Mouse (Mus musculus): Measurements from ENCODE around the gene 3425401B19Rik. TPM values are rescaled to one million over a fixed set of nuclear protein-coding genes. Genes with fewer than 3 reads are reported as not detected.

Gene 3425401B19Rik
- total and polyA plus RNA-seq, 2 experiments from 2014 or later, result not detected

GRCm38 (mm10) chr14:32624811-32625210, 60.3 kb downstream of the 3425401B19Rik start:
- no peak overlapping the region for H3K4me2 ChIP-seq (ENCODE audit: low read depth)
- H3K9me3 ChIP-seq (ENCODE audit: low read length), result no peaks in the 10 kb centered on the region
- H3K4me1 ChIP-seq (ENCODE audit: insufficient read depth), result no peaks in the 10 kb centered on the region
- 95% methylated on average over 7 of the region's 7 CpGs for WGBS
- H3K9ac ChIP-seq, result no peak overlapping the region
- H3K27ac ChIP-seq (ENCODE audit: low read depth, low read length), result no peak overlapping the region
- no peak for TF ChIP-seq CTCF (IDR thresholded peaks at IDR 0.05; ENCODE audit: low read depth)
- ATAC-seq (no peak), DNase-seq (no peak)
- no peaks in the 10 kb centered on the region for H3K36me3 ChIP-seq (ENCODE audit: insufficient read depth)
- H3K27me3 ChIP-seq (ENCODE audit: insufficient read depth, low read length), result no peaks in the 10 kb centered on the region
- no peak overlapping the region for H3K4me3 ChIP-seq (ENCODE audit: low read depth, low read length)

DNA sequence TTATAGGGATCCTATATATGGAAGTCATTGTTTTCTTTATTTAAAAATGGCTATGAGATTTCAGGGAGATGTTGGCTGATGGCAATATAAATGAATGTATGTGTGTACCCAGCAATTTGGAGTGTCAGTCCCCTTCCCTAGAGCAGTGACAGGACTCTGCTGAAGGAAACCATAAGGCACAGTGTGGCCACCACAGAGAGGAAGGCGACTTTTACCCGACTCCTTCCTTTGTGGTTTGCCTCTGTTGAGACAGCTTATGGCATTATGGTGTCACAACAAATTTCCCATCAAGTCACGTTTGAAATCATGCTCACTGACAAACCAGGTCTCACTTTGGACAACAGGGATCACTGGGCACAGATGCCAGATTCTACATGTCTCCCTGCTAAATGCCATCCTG, 60.8 kb downstream of the 3425401B19Rik start:
- WGBS, result 74% methylated on average over 3 of the region's 3 CpGs
- no peaks in the 10 kb centered on the region for H3K36me3 ChIP-seq (ENCODE audit: insufficient read depth)
- no peak for ATAC-seq

DNA sequence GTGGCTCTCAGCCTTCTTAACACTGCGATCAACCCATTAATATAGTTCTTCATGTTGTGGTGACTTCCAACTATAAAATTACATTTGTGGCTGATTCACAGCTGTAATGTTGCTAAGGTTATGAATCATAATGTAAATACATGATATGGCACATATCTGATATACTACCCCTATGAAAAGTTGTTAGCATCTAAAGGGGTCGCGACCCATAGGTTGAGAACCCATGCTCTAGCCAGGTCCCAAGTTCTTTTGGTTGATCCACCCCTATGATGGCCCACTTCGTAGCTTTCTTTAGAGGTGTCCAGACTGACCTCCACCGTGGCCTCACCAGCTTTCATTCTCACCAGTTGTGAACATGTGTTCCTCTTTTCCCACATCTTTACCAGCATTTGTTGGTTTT, 67.8 kb downstream of the 3425401B19Rik start:
- H3K9ac ChIP-seq, result no peak overlapping the region
- H3K4me1 ChIP-seq (ENCODE audit: insufficient read depth), result no peaks in the 10 kb centered on the region
- H3K9me3 ChIP-seq (ENCODE audit: low read length), result no peaks in the 10 kb centered on the region
- H3K27me3 ChIP-seq (ENCODE audit: insufficient read depth, low read length), result no peaks in the 10 kb centered on the region
- H3K27ac ChIP-seq (ENCODE audit: low read depth, low read length), result no peak overlapping the region
- no peak overlapping the region for H3K4me3 ChIP-seq (ENCODE audit: low read depth, low read length)
- WGBS, result 85% methylated on average over 5 of the region's 5 CpGs
- ATAC-seq (no peak), DNase-seq (no peak)
- no peak for TF ChIP-seq CTCF (IDR thresholded peaks at IDR 0.05; ENCODE audit: low read depth)
- H3K36me3 ChIP-seq (ENCODE audit: insufficient read depth), result no peaks in the 10 kb centered on the region
- no peak overlapping the region for H3K4me2 ChIP-seq (ENCODE audit: low read depth)

More for the DNA sequence above, 60.8 kb downstream of the 3425401B19Rik start:
- no peaks in the 10 kb centered on the region for H3K9me3 ChIP-seq (ENCODE audit: low read length)
- H3K4me1 ChIP-seq (ENCODE audit: insufficient read depth), result no peaks in the 10 kb centered on the region
- H3K27ac ChIP-seq (ENCODE audit: low read depth, low read length), result no peak overlapping the region
- no peak overlapping the region for H3K4me2 ChIP-seq (ENCODE audit: low read depth)
- H3K9ac ChIP-seq, result no peak overlapping the region
- DNase-seq, result no peak
- no peak for TF ChIP-seq CTCF (IDR thresholded peaks at IDR 0.05; ENCODE audit: low read depth)
- H3K27me3 ChIP-seq (ENCODE audit: insufficient read depth, low read length), result no peaks in the 10 kb centered on the region
- H3K4me3 ChIP-seq (ENCODE audit: low read depth, low read length), result no peak overlapping the region

DNA sequence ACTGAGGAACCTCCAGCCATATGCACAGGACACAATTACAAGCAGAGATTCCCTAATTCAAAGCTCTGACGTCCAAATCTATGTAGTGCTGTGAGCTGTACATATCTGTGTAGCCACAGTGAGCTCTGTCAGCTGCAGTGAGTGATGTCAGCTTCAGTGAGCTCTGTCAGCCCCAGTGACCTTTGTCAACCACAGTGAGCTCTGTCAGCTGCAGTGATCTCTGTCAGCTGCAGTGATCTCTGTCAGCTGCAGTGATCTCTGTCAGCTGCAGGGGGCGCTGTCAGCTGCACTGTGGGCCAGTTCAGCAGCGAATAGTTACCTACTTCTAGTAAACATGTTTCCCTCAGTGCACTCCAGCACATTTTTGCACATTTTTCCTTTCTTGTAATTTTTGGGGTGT, 75.7 kb downstream of the 3425401B19Rik start:
- DNase-seq (peak; percentile 27), ATAC-seq (peak; percentile 25; the same call in 1 of the 2 replicates)
- Histone ChIP-seq H3K9ac (no peak overlapping the region), H3K36me3 (ENCODE audit: insufficient read depth) (no peaks in the 10 kb centered on the region), H3K4me3 (ENCODE audit: low read depth, low read length) (no peak overlapping the region), H3K4me2 (ENCODE audit: low read depth) (no peak overlapping the region), H3K27ac (ENCODE audit: low read depth, low read length) (no peak overlapping the region), H3K9me3 (ENCODE audit: low read length) (no peaks in the 10 kb centered on the region), H3K27me3 (ENCODE audit: insufficient read depth, low read length) (no peaks in the 10 kb centered on the region), H3K4me1 (ENCODE audit: insufficient read depth) (no peaks in the 10 kb centered on the region)
- TF ChIP-seq CTCF (IDR thresholded peaks at IDR 0.05; ENCODE audit: low read depth), result peak; percentile 75
- WGBS, result 21% methylated on average over 3 of the region's 3 CpGs

Other genes starting within 250 kb of the 3425401B19Rik start
- 2.2 and 2.4 TPM in 2 replicates for gene Slc18a3, start 220.4 kb downstream of the 3425401B19Rik start, total RNA-seq (2014; rRNA removed)
- gene Slc18a3, start 220.4 kb downstream of the 3425401B19Rik start, polyA plus RNA-seq (2015; fragmentation: Nextera tagmentation; extraction: Ambion mirVana), result 3.0 and 4.4 TPM in 2 replicates
- 0.69 and 0.90 TPM in 2 replicates for gene Chat, start 219.3 kb downstream of the 3425401B19Rik start, total RNA-seq (2014; rRNA removed)
- gene Chat, start 219.3 kb downstream of the 3425401B19Rik start, polyA plus RNA-seq (2015; fragmentation: Nextera tagmentation; extraction: Ambion mirVana), result 0.15 and 0.47 TPM in 2 replicates
- gene Ercc6, start 171.8 kb downstream of the 3425401B19Rik start, total RNA-seq (2014; rRNA removed), result 15.2 and 18.0 TPM in 2 replicates
- gene Ercc6, start 171.8 kb downstream of the 3425401B19Rik start, polyA plus RNA-seq (2015; fragmentation: Nextera tagmentation; extraction: Ambion mirVana), result 12.6 and 19.5 TPM in 2 replicates
- 0.05 and 0.23 TPM in 2 replicates for gene Prrxl1, start 85.9 kb downstream of the 3425401B19Rik start, total RNA-seq (2014; rRNA removed)
- 0.10 and 0.13 TPM in 2 replicates for gene Prrxl1, start 85.9 kb downstream of the 3425401B19Rik start, polyA plus RNA-seq (2015; fragmentation: Nextera tagmentation; extraction: Ambion mirVana)
- 0.31 TPM in 1 of 2 replicates, not detected in the other for gene Tmem273, start 100.7 kb upstream of the 3425401B19Rik start, total RNA-seq (2014; rRNA removed)
- 0.13 and 0.28 TPM in 2 replicates for gene Tmem273, start 100.7 kb upstream of the 3425401B19Rik start, polyA plus RNA-seq (2015; fragmentation: Nextera tagmentation; extraction: Ambion mirVana)
- not detected in 2 replicates for gene Fam170b, start 148.7 kb upstream of the 3425401B19Rik start, total RNA-seq (2014; rRNA removed)
- gene Fam170b, start 148.7 kb upstream of the 3425401B19Rik start, polyA plus RNA-seq (2015; fragmentation: Nextera tagmentation; extraction: Ambion mirVana), result not detected in 2 replicates
- gene Vstm4, start 171.5 kb upstream of the 3425401B19Rik start, total RNA-seq (2014; rRNA removed), result 7.0 and 8.9 TPM in 2 replicates
- 8.2 and 8.5 TPM in 2 replicates for gene Vstm4, start 171.5 kb upstream of the 3425401B19Rik start, polyA plus RNA-seq (2015; fragmentation: Nextera tagmentation; extraction: Ambion mirVana)

All from forebrain, postnatal 0 days (tissue).